Mouse (Mus musculus): ENCODE measurements at regions not wholly inside any gene's neighbourhood (a gene's known extent, or its start where the extent isn't known, plus 50 kb on each side); places are given as distances from the start of the nearest gene placed in this dataset.
"Not testable (repeated sequence)": the region's sequence is repeated elsewhere in the genome, so short reads cannot be mapped to it uniquely, and the experiment has no call there.

DNA sequence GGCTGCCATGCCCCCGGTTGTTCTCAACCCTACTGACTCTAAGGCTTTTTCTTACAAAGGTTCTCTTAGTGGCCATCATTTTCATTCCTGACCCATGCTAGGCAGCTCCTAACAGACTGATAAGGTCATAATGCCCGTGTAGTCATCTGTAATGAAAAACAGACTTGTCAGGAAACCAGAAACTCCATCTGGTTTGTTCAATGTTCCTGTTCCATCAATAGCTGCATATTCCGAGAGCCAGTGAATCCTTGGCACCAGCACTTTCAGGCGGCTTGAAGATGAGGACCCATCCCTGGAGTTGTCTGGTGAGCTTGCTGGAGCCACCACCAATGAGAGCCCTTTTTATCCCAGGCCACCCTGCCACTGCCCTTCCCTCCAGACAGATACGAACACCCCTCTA lies 181.7 kb upstream of the Klf14 start:
- Histone ChIP-seq H3K4me1 (ENCODE audit: control insufficient read depth, insufficient read depth, low read length) (peaks cover 16% of the 10 kb centered on the region), H3K4me3 (replicated peaks; ENCODE audit: extremely low read depth, low read depth, low read length) (no peak overlapping the region)
- WGBS, result 75% methylated on average over 5 of the region's 5 CpGs
- TF ChIP-seq POLR2A (IDR thresholded peaks at IDR 0.05; ENCODE audit: borderline replicate concordance, extremely low read depth, low read depth, low read length) (no peak), CTCF (IDR thresholded peaks at IDR 0.05; ENCODE audit: insufficient read depth, low read length) (no peak)
- no peak for DNase-seq

DNA sequence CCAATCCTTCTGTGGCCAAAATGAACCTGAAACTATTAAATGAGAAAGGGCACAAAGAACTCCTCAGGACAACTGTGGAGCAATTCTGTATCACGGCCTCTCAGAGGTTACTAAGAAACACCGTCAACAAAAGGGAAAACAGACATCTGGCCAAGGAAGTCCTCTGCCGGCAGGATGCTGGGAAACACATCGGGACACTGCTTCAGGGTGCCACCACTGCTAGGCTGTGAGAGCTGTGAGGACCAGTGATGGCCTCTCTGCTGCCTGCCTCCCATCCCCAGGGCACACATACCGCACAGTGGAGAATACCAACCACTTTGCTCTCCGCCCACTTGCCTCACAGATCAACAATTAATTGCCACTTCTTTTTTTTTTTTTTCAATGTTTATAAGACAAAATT lies 182.6 kb upstream of the Klf14 start:
- 38% methylated on average over 6 of the region's 6 CpGs for WGBS
- Histone ChIP-seq H3K4me1 (ENCODE audit: control insufficient read depth, insufficient read depth, low read length) (peaks cover 19% of the 10 kb centered on the region), H3K4me3 (replicated peaks; ENCODE audit: extremely low read depth, low read depth, low read length) (no peak overlapping the region)
- DNase-seq, result no peak
- TF ChIP-seq CTCF (IDR thresholded peaks at IDR 0.05; ENCODE audit: insufficient read depth, low read length), result no peak
- TF ChIP-seq POLR2A (IDR thresholded peaks at IDR 0.05; ENCODE audit: borderline replicate concordance, extremely low read depth, low read depth, low read length), result no peak

DNA sequence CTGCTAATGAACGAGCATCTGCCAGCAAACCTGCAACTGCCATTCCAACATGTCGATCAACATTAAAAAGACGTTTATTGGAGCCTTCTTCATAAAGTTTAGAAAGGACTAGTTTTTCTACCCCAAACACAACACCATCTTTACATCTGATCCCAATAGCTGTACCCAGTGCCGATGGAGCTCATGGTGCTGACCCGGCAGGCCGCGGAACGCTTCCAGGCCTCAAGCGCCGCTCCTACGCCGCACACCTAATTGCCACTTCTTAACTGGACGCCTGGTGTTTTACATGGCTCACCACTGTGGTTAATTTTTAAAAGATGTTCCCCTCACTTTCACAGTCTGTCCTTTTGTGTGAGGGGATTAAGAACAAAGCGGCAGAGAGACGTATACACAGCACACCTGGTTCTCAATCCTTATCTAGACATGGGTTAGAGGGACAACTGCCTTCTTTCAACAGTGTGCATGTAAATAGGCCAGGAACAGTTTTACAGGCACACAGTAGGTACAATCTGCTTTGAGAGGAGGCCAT lies 183.7 kb upstream of the Klf14 start:
- not testable (repeated sequence) for H3K4me3 ChIP-seq (replicated peaks; ENCODE audit: extremely low read depth, low read depth, low read length); DNase-seq
- 96% methylated on average over 15 of the region's 15 CpGs for WGBS
- peaks cover 22% of the 10 kb centered on the region for H3K4me1 ChIP-seq (ENCODE audit: control insufficient read depth, insufficient read depth, low read length)

DNA sequence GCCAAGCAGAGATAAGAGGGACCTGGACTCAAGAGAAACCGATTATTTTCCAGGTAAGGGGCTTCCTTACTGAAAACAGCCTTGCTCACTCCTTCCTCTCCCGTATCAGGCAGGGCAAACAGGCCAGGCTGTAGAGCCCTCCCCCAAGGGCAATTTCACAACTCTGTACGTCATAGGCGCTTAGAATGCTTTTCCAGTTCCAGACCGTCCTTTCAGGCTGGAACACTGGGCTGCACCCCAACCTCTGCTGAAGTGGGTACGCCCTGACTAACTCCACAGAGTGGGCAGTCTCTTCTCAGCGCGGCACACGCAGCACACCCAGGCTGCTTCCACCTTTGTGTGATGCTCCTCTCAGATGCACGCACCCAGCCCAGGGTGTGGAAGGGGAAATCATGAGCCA lies 186.8 kb upstream of the Klf14 start:
- H3K4me3 ChIP-seq (replicated peaks; ENCODE audit: extremely low read depth, low read depth, low read length), result no peak overlapping the region
- H3K4me1 ChIP-seq (ENCODE audit: control insufficient read depth, insufficient read depth, low read length), result peaks cover 29% of the 10 kb centered on the region
- TF ChIP-seq POLR2A (IDR thresholded peaks at IDR 0.05; ENCODE audit: borderline replicate concordance, extremely low read depth, low read depth, low read length), result peak; percentile 28; the same call in 1 of the 2 replicates
- no peak for TF ChIP-seq CTCF (IDR thresholded peaks at IDR 0.05; ENCODE audit: insufficient read depth, low read length)
- 63% methylated on average over 10 of the region's 10 CpGs for WGBS
- no peak for DNase-seq

DNA sequence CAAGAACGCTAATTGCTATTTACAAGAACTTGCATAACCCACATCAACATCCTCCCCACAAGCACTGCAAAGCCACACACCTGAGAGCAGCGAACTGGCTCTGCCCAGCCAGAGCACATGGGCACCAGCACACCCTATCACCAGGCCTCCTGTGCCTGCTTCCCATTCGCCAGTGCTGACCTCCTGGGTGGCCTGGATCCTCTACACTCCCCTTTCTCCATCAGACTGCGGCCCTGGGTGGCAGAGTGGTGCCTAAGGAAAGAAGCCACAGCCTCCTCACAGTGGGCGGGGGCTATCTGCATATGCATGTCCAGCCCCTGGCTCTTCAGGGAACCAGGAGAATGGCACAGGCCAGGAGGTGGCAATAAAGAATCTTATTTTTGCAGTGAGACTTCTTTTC lies 187.9 kb upstream of the Klf14 start:
- no peak for DNase-seq
- Histone ChIP-seq H3K4me3 (replicated peaks; ENCODE audit: extremely low read depth, low read depth, low read length) (no peak overlapping the region), H3K4me1 (ENCODE audit: control insufficient read depth, insufficient read depth, low read length) (peaks cover 19% of the 10 kb centered on the region)
- WGBS, result 63% methylated on average over 5 of the region's 5 CpGs
- TF ChIP-seq CTCF (IDR thresholded peaks at IDR 0.05; ENCODE audit: insufficient read depth, low read length), result no peak
- TF ChIP-seq POLR2A (IDR thresholded peaks at IDR 0.05; ENCODE audit: borderline replicate concordance, extremely low read depth, low read depth, low read length), result no peak

DNA sequence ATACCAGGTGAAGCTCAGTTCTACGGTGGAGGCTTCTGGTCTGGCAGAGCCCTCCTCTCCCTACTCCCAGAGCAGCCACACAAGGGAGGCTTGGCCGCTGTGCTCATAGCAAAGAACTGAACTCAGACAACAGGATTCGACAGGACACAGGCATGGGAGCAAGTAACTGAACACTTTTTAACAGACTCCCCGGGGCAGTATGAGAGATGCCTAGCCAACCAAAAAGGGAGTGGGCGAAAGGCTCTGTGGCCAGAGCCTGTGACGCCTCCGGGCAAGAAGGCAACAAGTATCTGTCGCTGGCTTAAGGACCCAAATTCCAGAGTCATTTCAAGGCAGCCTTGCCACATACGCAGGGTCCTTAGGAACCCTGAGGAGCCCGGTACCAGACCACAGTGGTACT lies 188.8 kb upstream of the Klf14 start:
- H3K4me3 ChIP-seq (replicated peaks; ENCODE audit: extremely low read depth, low read depth, low read length), result no peak overlapping the region
- 56% methylated on average over 10 of the region's 10 CpGs for whole genome bisulfite sequencing
- no peak for DNase-seq
- peaks cover 19% of the 10 kb centered on the region for H3K4me1 ChIP-seq (ENCODE audit: control insufficient read depth, insufficient read depth, low read length)
- TF ChIP-seq CTCF (IDR thresholded peaks at IDR 0.05; ENCODE audit: insufficient read depth, low read length) (no peak), POLR2A (IDR thresholded peaks at IDR 0.05; ENCODE audit: borderline replicate concordance, extremely low read depth, low read depth, low read length) (no peak)

DNA sequence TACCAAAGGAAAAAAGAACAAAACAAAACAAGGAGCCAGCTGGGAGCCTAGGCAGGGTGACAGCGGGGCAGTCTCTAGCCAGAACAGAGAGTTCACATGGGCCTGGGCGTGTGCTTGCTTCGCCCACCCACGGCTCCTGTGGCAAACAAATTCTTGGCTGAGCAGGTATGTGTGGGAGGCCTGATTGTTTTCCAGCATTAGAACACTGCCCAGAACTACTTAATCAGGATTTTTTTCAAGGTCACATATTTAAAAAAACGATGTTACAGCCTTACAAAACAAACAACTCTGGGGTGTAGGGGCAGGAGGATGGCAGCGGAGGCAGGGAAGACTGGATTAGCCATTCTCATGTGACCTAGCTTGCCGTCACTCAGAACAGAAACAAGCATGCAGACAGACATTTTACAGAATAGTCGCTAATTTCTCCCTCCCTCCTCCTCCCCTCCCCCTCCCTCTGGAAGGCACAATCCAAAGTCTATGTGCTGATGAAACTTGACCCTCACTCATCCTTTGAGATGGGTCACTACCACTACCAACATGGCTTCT lies 189.5 kb upstream of the Klf14 start:
- DNase-seq, result no peak
- Histone ChIP-seq H3K4me1 (ENCODE audit: control insufficient read depth, insufficient read depth, low read length) (peaks cover 21% of the 10 kb centered on the region), H3K4me3 (replicated peaks; ENCODE audit: extremely low read depth, low read depth, low read length) (no peak overlapping the region)
- TF ChIP-seq CTCF (IDR thresholded peaks at IDR 0.05; ENCODE audit: insufficient read depth, low read length) (no peak), POLR2A (IDR thresholded peaks at IDR 0.05; ENCODE audit: borderline replicate concordance, extremely low read depth, low read depth, low read length) (no peak)
- WGBS, result 39% methylated on average over 8 of the region's 8 CpGs

DNA sequence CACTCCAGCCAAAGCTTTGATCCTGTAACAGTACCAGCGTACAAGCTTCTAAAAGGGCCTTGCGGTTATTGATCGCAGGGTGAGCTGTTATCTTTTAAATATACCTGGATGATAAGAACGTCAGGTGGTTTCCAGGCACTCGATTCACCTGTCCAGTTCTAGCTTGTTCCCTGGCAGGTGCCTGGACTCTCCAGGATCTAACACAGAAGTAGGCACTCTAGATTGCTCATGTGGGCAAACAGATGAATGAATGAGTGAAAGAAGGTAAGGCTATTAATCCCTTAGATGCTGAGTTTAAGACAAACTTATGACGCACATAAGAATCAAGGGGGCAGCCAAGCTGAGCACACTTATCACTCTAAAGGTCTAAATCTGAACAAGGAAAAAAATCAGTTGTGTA lies 190.3 kb upstream of the Klf14 start:
- no peak overlapping the region for H3K4me3 ChIP-seq (replicated peaks; ENCODE audit: extremely low read depth, low read depth, low read length)
- no peak for DNase-seq
- peaks cover 19% of the 10 kb centered on the region for H3K4me1 ChIP-seq (ENCODE audit: control insufficient read depth, insufficient read depth, low read length)
- TF ChIP-seq CTCF (IDR thresholded peaks at IDR 0.05; ENCODE audit: insufficient read depth, low read length), result no peak
- TF ChIP-seq POLR2A (IDR thresholded peaks at IDR 0.05; ENCODE audit: borderline replicate concordance, extremely low read depth, low read depth, low read length), result no peak
- WGBS, result 68% methylated on average over 6 of the region's 6 CpGs

DNA sequence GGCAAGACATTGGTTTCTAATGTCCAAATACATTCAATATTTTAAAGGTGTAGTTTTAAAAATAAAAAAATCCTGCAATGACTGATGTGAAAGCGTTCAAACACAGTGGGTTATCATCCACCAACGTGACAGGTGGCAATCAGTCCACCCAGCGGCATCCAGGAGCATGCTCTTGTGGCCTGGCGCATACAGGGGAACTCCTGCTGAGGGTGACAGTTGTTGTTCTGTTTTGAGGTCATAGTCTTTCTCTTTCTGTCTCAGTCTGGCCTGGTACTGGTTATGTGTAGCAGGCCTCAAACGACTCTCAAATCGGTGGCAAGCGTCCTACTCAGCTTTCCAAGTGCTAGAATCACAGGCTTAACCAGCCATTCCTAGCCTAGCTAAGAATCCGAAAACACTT lies 191.5 kb upstream of the Klf14 start:
- no peak for DNase-seq
- no peak for TF ChIP-seq POLR2A (IDR thresholded peaks at IDR 0.05; ENCODE audit: borderline replicate concordance, extremely low read depth, low read depth, low read length)
- TF ChIP-seq CTCF (IDR thresholded peaks at IDR 0.05; ENCODE audit: insufficient read depth, low read length), result no peak
- Histone ChIP-seq H3K4me1 (ENCODE audit: control insufficient read depth, insufficient read depth, low read length) (peaks cover 17% of the 10 kb centered on the region), H3K4me3 (replicated peaks; ENCODE audit: extremely low read depth, low read depth, low read length) (no peak overlapping the region)
- 82% methylated on average over 8 of the region's 8 CpGs for WGBS

DNA sequence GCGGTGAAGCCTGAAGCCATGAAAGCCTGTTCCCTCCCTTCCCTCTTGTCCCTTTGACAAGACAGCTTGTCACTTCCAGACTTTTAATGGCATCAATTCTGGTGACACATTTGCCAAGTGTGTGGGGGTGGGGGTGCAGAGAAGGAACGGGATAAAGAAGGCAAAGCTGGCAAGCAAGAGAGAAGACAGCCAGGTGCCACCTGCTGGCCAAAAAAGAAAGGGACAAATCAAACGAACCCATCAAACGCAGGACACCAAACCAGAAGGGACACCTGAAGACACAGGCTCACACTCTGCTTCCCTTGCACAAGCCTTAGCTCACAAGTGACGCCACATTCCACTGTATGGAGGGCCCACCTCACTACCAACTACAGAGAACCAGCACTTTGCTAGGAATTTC lies 197.0 kb upstream of the Klf14 start:
- Histone ChIP-seq H3K4me1 (ENCODE audit: control insufficient read depth, insufficient read depth, low read length) (peaks cover 18% of the 10 kb centered on the region), H3K4me3 (replicated peaks; ENCODE audit: extremely low read depth, low read depth, low read length) (no peak overlapping the region)
- no peak for TF ChIP-seq POLR2A (IDR thresholded peaks at IDR 0.05; ENCODE audit: borderline replicate concordance, extremely low read depth, low read depth, low read length)
- peak; percentile 58 for TF ChIP-seq CTCF (IDR thresholded peaks at IDR 0.05; ENCODE audit: insufficient read depth, low read length)
- DNase-seq, result no peak
- 25% methylated on average over 5 of the region's 5 CpGs for WGBS

All from lung, adult 2 months (tissue).